Mouse (Mus musculus): ENCODE results near the gene Rnf157.

DNA sequence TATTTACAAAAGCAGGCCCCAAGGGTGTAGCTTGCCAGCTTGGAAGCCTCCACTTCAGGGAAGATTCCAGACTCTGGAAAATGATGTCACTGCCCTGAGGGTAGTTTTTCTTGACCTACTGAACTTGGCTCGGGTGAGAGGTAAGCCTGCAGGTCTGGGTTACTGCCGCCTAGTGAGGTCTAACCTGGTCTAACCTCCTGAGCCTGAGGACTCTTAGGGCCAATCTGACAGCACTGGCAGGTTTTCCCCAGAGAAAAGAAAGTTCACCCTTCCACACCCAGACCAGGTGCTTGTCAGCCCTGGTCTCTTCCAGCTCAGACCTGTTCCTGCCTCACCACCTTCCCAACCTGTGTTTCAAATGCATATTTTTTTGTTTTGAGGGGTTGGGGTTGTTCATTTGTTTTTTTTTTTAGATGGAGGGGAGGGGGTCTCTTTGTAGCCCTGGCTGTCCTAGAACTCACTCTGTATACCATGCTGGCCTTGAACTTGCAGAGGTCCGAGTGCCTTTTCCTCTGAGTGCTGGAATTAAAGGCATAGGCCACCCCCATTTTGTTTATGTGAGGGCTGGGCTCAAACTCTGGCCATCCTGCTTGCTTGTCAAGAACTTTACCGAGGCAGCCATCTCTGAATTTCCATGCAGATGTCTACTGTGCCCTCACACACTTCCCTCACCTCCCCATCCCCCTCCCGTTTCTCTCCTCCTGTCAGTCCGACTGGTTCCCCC lies 14.2 kb upstream of the Rnf157 start:
- TF ChIP-seq ZNF384 (IDR thresholded peaks at IDR 0.05; ENCODE audit: low read depth, low read length) = peak; percentile 84
- TF ChIP-seq MAFK (IDR thresholded peaks at IDR 0.05; ENCODE audit: insufficient read depth, low read depth, low read length) = no peak

Measured in ES-E14 (cell line).